Mouse (Mus musculus) v-Abl transformed pro-B cells (cell line): ENCODE measurements around the gene Fuk.

Source experiments
- in situ Hi-C, 2 experiments: fragments of 400-800 bp; cut with MboI; formaldehyde crosslinking; loops; one replicate each; pipeline ENCODE4 v1.15.1; 2025; ENCODE audit not compliant: unreplicated experiment in 2 of 2

Gene Fuk

GRCm38 (mm10) chr8:110842012-110842574 is 60.2 kb downstream of the Fuk start:
- in situ Hi-C loops = loop anchor here in 1 of 2 experiments (25.0 kb wide), 2 partner anchors 205 to 445 kb away; no protein-coding TSS in a partner anchor
